Mouse (Mus musculus) embryo, embryonic 9.5 days (tissue): ENCODE measurements around the gene Cntnap5c.
"Not testable (repeated sequence)": the region's sequence is repeated elsewhere in the genome, so short reads cannot be mapped to it uniquely, and the experiment has no call there.

ENCODE experiments used
- DNase-seq: peaks from one replicate; pipeline ENCODE4 v3.0.0-alpha.2; 2017; ENCODE audit errors: extremely low spot score

The Cntnap5c gene

GRCm38 (mm10) chr17:57768622-57769610, at the start of gene Cntnap5c:
Cntnap5c (plus strand) TSS chr17:57769570.
- peak; percentile 68 for DNase-seq

- no peak for DNase-seq
Measured at GRCm38 (mm10) chr17:57742119-57742518, 27.3 kb upstream of the Cntnap5c start, which contains the start of gene Gm21834. Gm21834 (minus strand) TSS chr17:57742219.

DNA sequence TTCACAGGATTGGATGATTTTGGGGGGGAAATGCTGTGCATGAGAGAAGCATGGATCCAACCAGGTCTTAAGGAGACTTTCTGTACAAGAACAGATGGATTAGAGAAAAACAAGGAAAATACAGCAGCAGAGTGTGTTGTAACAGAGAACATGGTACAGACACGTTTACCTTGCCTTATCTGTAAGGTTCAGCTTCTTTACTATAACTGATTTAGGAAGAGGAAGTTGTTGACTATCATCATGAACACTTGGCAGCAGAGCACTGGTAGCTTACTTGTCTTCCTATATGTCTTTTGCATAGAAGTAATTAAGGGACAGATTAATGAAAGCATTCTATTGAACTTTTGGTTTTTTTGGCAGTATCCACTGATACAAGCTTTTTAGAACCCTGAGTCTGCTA, 11.3 kb upstream of the Cntnap5c start:
- no peak for DNase-seq

- DNase-seq, result no peak
Measured at GRCm38 (mm10) chr17:57767306-57767705, 2.1 kb upstream of the Cntnap5c start.

- DNase-seq, result peak; percentile 21
Measured at GRCm38 (mm10) chr17:57770904-57771303, 1.5 kb downstream of the Cntnap5c start.

GRCm38 (mm10) chr17:57788161-57788799, 18.9 kb downstream of the Cntnap5c start:
- no peak for DNase-seq

DNA sequence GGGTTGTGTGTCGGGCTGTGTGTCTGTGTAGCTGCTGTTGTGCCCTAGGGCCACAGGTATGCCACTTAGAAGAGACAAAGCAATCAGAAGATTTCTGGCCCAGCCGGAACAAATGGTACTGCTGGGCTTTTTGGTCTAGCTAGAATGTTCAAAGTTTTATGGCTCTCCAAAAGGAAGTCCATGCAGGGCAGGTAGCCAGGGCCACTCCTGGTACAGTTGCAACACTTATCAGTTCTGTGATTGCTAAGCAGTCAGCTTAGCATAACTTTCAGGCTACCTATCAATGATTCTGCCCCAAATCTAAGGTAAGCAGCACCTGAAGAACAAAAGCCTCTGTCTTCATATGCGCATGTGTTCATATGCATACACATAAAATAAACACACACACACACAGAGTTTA, 26.0 kb downstream of the Cntnap5c start:
- DNase-seq, result no peak

GRCm38 (mm10) chr17:57796668-57797311, 27.4 kb downstream of the Cntnap5c start:
- DNase-seq, result no peak

DNA sequence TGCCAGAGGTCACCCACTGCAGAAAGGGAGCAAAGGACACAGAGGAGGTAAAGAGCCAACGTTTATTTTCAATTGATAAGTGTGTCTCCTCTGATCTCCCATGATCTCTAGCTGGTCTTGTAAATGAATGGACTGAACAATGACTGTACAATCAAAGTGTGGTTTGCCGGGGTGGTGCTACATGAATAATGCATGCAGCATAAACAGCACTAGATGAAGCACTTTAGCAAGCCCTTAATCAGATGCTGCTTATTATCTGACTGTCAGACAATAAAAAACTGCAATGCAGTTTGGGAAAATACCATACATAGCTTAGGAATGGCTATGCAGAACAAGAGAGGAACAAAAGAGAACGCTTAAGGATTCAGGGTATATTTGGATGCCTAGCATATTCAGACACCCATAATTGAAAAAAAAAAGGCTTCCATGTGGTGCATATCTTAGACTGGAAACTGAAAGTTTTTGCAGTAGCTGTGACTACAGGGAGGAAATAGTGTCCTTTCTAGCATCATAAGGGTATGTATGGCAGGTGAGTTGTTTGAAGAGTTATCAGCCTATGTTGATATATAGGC, 30.1 kb downstream of the Cntnap5c start:
- no peak for DNase-seq

DNA sequence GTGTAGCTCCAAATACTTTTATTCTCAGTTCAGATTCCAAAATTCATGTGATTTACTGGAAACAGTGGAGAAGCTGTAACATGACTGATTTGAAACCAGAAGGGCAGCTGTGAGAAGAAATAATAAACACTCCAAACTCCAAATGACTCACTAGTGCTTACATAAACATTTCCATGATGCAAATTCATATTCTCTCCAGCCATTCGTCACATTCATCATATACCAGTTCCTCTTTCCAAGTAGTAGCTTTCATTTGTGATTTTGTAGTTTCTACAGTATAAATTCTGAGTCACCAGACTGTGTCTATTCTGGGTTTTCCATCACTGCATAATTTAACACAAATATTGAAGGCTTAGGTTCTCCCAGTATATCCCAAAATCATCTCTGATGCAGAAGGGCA, 31.8 kb downstream of the Cntnap5c start:
- no peak for DNase-seq

DNA sequence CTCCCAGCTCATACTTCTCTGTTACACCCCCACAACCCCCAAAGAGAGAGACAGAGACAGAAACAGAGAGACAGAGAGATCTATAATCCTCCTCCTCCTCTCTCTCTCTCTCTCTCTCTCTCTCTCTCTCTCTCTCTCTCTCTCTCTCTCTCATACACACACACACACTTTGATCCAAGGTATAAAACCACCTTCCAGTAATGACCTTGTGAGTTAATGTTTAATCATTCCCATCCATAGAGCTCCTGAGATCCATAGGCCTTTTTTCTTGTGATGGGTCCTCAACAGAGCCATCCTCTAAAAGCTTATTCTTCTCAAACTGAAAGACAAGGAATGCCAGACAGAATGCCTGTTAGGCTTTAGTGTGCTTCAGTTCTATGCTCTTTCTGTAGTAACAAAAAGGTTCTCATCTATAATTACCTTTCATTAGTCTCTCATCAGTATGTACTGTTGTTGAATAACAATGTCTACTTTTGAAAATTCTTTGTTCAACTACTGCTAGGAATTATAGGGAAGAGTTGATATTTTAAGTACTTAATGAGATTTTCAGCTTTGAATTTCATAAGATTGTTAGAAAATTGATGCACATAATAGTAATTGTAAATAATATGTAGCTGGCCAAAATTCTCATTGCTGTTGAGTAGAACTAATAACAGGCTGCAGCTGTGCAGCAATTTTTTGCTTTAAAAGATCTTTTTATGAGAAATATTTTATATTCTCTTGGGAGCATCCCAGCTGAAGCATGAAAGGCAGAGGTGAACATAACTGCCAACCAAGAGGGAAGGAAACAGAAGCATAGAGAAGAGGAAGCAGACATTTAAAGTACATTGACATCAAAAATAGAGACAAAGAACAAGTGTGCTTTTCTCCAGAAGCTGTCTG, 68.0 kb downstream of the Cntnap5c start:
- DNase-seq, result no peak

DNA sequence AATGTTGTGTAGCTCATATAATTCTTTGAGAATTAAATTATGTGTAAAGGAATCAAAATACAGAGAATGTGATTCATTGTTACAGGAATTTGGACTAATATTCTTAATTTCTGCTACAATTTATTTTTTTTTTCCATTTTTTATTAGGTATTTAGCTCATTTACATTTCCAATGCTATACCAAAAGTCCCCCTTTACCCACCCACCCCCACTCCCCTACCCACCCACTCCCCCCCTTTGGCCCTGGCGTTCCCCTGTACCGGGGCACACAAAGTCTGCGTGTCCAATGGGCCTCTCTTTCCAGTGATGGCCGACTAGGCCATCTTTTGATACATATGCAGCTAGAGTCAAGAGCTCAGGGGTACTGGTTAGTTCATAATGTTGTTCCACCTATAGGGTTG, 86.4 kb downstream of the Cntnap5c start:
- not testable (repeated sequence) for DNase-seq

DNA sequence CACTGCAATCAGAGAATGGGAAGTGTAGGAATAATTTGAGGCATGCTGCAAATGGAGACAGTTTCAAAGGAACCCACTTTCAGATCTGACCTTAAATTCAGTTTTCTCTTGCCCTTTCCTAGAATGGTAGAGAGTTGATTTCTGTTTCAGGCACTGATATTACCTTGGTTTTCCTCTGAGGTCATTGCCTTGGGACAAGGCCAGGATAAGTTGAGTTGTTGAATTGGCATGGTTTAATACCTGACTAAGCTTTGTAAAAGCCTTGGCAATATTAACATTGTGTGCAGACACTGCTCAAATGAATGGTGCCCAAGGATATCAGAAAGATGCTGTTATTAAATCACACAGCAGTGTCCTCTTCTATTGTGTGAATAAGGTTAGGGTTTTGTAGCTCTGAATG, 96.6 kb downstream of the Cntnap5c start:
- no peak for DNase-seq

DNA sequence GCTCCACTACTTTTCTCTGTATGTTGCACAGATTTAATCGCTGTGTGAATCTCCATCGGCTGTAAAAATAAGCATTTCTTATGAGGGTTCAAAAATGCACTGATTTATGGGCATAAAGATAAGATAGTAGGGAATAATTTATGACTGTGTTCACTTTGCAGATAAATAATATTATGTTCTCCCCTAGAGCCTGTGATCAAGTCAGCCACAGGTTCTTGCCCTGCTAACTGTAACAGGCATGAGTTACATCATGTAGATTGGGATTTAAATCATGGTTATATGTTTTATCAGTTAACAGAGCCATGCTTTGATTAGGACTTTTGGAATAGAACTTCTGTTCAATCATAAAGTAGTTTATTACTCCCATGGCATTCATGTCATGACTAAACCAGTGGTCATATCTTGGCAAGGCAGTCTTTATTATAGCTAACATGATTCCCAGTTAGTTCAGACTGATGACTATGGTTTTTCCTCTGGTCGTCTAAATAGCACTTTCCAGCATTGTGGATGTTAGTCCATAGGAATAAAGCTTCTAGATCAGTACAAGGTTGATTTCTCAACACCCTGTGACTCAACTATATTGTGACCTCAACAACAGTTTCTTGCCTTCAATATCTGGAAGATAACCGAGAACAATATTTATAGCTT, 118.5 kb downstream of the Cntnap5c start:
- DNase-seq, result no peak

DNA sequence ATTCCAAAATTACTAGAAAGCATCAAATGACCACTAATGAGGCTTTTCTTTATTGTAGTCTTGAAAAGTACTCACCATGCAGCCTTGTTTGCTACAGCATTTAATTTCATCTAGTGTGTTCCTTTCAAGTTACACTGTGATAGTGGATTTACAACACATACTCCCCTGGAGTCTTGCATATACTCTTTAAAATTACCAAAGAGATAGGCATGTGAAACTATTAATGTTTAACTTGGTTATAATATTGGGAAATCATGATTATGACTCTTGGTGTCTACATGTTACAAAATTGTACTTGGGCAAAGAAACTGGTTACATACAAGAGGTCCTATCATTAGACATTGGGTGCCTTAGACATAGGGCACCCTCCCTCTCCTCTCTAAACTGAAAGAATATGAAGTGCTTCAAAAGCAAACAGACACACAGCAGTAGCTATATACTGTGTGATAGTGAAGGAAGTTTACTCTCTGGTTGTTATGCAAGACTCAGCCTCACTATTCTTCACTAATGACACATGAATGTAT, 142.5 kb downstream of the Cntnap5c start:
- DNase-seq, result no peak

- DNase-seq, result no peak
Measured at GRCm38 (mm10) chr17:57984230-57984629, 214.9 kb downstream of the Cntnap5c start.

- DNase-seq, result peak; percentile 5
Measured at GRCm38 (mm10) chr17:57988420-57988819, 219.1 kb downstream of the Cntnap5c start.

GRCm38 (mm10) chr17:57996461-57996860, 227.1 kb downstream of the Cntnap5c start:
- no peak for DNase-seq

GRCm38 (mm10) chr17:57999080-57999479, 229.7 kb downstream of the Cntnap5c start:
- no peak for DNase-seq

DNA sequence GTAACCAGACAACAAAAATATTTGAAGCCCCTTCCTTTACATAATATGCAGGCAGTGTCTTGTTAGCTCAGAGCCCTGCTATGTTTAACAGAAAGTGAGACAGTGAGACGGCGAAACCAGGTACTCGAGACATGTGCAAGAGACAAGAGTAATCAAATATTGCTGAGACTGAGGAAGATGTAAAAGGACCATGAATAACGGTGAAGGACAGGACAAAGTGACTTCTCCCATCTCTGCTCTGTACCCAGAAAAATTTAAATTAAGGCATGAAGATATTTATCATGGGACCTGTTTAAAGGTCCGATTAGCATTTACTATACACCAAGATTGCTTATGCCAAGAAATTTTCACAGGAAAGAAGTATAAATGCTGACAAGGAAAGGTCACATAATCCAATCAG, 233.5 kb downstream of the Cntnap5c start:
- DNase-seq, result no peak
